Mouse (Mus musculus) thymus, postnatal 4 days (tissue): Measurements from ENCODE around the gene Inip.

ENCODE experiments used
- DNase-seq: peaks from one replicate; pipeline ENCODE4 v3.0.0; 2021

Gene Inip

DNA sequence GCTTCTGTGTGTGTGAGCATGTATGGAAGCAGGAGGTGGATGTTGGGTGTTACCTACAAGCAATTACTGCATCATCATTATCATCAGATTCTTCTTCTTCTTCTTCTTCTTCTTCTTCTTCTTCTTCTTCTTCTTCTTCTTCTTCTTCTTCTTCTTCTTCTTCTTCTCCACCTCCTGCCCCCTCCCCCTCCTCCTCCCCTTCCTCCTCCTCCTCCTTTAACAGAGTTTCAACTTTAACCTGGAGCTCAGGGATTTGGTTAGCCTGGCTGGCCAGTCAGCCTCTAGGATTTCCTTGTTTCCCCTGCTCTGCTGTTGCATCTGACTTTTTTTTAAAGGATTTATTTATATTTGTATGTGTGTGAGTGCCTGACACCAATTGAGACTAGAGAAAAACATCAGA is at the start of gene Inip:
Gene Inip, minus strand, starts transcription at position 101 of the 400 bp plus-strand sequence.
- no peak for DNase-seq

DNA sequence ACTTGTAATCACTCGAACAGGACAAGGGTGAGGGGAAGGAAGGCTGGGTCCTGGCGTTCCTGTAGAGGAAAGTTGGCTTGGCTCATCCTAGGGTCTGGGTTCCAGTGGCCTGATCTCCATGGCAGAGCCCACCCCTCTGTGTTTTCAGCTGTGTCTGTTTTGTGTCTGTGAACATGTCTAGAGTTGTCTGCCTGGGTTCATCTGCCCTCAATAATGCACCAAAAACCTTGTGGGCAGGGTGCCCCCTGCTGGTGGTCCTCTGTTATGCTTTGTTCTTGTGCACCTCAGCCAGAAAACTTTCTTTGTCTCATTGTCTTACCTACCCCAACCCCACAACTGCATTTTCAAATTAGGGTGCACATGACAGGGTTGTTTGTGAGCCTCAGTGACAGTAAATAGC is 48.8 kb upstream of the Inip start:
- DNase-seq, result peak; percentile 95

DNA sequence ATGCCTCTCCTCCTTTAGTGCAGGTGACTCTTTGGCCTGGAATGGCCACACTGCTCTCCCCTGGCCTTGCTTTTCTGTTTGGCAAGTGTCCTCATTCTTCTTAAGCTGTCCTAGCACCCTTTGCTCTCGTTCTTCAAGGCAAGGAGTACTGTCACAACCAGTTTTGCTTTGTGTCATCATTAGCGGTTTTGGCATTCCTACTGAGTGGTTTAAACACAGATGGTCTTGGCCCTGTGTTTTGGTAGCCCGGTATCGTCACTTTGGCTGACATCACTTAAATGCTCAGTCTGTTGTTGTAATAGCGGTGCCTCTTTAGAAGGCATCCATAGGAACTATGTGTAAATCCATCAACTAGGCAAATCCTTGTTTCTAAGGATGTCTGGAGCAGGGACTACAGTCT is 46.1 kb upstream of the Inip start:
- DNase-seq, result no peak

DNA sequence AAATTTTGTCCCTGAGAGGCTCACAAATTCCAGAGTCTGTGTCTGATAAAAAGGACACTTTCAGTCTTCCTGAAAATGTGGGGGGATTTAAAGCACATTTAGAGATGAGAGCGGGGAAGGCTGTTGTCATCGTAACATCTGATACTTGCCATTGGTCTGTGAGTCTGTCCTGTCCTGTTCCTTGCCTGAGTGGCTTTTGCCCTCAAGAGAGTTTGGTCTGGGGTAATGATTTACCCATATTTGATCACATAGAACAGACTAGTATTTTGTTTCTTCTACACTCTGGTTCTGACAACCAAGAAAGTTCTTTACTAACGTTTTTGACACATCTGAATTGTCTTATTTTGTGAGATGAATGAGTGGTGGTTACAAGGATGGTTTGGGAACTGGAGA is 43.9 kb upstream of the Inip start:
- no peak for DNase-seq

DNA sequence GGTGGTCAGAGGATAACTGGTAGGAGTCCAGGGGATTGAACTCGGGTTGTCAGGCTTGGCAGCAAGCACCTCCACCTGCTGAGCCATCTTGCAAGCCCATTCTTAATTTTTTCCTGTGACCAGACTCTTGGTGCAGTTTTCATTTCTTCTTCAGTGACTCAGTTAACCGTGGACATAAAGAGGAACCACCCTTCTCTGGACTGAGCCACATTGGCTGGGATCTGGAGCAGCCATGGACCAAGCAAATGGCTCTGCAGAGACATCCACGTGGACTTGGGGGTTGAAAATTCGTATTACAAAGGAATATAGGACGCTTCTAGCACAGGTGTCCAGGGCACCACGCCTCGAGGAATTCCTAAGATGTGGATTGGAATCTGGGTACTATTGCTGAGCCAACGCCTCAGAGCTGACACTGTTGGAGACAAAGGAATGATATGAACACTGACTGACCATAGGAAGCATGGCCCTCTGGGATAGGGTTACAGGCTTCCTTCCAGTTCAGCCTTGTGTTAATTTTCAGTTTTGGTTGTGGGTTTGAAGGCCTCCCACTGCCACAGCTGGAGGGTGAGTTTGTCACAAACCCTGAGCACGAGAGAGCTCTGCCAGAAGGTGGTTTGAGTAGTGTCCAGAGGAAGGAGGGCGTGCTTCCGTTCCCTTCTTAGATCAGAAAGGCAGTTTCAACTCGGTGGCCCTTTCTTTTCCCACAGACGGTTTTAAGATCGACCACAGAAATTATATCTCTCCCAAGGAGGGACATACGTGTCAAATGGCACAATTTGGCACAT is 43.3 kb upstream of the Inip start:
- no peak for DNase-seq

DNA sequence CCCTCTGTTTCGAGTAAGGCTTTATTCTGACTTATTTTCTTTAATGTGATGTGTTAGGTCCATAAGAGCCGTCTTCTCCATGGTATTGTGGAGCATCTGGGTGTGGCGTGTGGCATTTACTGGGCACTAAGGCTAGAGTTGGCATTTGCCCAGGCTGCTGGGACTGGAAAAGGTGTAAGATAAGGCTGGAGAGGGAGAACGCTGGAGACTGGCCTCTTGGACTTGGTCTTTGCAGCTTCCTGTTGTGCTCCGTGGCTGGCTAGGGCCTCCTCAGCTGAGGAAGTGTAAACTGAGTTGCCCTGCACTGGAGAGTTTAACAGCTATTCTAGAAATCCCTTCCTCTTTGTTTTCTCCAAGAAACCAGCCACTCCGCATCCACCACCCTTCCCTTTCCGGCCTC is 36.3 kb upstream of the Inip start:
- no peak for DNase-seq

GRCm38 (mm10) chr4:59832810-59833209 is 31.4 kb upstream of the Inip start:
- no peak for DNase-seq

DNA sequence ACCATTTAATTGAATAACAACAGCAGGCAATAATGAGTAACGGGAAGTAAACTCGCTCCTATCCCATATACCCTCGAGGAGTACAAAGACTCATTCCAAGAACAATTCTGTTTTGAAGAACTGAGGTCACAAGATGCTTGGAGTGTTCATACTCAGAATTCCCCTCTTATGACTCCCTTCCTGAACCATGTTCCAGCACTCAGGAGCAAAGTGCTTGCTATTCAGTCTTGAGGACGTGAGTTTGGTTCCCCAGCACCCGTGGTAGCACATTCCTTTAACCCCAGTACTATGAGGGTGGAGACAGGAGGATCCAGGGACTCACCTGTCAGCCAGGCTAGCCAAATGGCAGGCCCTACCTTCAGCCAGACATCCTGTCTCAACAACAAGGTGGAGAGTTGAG is 29.6 kb upstream of the Inip start:
- no peak for DNase-seq

- no peak for DNase-seq
Measured at GRCm38 (mm10) chr4:59829072-59829471, 27.7 kb upstream of the Inip start.

- no peak for DNase-seq
Measured at GRCm38 (mm10) chr4:59826381-59826780, 25.0 kb upstream of the Inip start.

- DNase-seq, result no peak
Measured at GRCm38 (mm10) chr4:59825634-59826033, 24.2 kb upstream of the Inip start.

- DNase-seq, result peak; percentile 40
Measured at GRCm38 (mm10) chr4:59824860-59825259, 23.5 kb upstream of the Inip start.

- DNase-seq, result no peak
Measured at GRCm38 (mm10) chr4:59823470-59823869, 22.1 kb upstream of the Inip start.

DNA sequence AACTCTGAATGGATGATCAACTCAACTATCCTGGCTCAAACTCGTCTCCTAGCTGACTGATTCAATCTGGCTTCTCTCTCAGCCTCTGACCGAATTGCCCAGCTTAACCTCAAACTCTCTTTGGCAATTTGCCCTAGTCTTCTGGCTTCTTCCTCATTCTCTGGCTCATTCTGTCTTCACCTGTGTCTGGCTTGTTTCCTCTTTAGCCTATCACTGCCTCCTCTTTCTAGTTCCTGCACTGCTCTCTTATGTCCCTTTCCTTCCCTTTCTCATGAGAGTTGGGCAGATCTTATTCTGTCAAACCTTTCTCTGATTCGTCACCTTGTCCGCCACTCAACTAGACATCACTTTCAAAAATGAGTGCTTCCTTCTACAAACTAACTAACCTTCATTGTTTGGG is 20.7 kb upstream of the Inip start:
- DNase-seq, result peak; percentile 57

- no peak for DNase-seq
Measured at GRCm38 (mm10) chr4:59821516-59821915, 20.1 kb upstream of the Inip start.

GRCm38 (mm10) chr4:59819477-59820022 is 18.2 kb upstream of the Inip start:
- peak; percentile 32 for DNase-seq

DNA sequence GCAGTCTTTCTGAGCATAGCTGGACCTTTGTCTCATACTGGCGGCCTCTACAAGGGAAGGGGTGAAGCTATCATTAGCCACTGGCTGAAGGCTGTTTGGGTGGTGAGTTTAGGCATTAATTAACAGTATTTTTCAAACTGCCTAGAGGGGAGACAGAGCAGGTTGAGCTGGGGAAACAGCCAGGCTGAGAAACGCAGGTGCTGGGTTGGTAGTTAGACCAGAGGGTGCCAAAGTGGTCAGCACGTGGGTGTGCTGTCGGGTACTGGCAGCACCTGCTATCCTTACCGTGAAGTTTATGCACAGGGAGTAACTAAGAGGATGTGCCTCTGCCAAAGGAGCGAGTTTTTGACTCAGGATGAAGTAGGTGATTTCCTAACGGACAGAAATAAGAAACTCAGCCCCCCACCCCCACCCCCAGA is 17.7 kb upstream of the Inip start:
- DNase-seq, result peak; percentile 43

DNA sequence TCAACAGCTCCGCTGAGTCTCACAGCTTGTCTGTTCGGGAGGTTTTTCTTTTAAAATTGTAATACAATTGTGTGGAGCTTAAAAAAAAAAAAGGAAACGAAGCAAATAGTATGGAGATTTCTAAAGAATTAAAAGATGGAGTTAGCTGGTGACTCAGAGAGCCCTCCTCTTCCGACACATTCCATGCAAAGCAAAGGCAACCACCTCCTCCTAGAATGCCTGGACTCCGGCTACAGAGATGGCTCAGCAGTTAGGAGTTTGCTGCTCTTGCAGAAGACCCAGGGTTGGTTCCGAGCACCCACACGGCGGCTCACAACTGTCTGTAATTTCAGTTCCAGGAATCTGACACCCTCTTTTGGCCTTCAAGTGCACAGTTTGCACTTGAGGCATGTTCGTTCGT is 17.1 kb upstream of the Inip start:
- no peak for DNase-seq

DNA sequence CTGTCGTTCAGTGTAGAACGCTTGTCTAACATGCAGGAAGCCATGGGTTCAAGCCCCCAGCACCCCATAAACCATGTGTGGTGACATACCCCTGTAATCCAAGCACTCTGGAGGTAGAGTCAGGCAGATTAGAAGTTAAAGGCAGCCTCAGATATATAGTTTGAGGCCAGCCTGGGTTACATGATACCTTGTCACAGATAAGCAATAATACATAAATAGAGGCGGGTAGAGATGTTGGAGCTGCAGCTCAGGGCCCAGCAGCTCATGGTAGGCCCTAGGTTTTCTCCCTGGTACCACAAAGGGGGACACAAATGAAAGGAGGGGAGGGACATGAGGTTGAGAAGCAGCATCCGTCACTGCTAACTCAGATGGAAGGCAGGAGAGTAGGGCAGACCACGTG is 16.4 kb upstream of the Inip start:
- no peak for DNase-seq

DNA sequence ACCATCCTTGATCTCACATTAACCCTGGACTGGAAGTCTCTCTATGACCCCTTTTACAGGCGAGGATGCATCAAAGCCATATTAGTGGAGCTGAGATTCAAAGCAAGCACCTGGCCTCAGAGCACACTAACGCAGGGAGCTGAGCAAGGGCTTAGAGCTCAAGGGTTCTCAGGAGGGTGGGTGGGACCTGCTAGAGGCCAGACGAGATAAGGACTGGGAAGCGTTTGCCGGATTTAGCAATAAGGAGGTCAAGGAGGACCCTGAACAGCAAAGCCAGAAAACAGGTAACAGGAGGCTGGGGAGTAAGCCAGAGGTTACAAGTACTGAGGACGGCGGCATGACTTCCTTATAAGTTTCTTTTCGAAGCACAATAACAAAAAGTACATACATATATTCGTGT is 15.1 kb upstream of the Inip start:
- DNase-seq, result no peak

GRCm38 (mm10) chr4:59816016-59816415 is 14.6 kb upstream of the Inip start:
- DNase-seq, result no peak

- no peak for DNase-seq
Measured at GRCm38 (mm10) chr4:59815121-59815810, 13.9 kb upstream of the Inip start.

DNA sequence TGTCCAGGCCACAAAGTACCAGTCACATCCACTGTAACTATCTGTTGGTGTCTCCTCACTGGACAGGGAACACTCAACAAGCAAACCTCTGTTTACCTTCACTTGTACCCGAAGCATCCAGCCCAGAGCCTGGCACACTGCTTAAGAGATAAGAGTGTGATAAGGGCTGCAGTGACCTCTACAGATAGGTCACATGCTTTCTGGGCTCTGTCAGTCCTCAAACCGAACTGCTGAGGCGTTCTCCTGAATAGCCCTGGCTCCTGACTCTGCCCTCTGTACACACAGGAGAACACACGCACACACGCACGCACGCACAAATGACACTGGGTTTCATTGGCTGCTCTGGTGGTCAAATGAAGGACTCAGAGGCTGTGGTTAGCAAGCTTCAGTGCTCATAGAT is 12.7 kb upstream of the Inip start:
- DNase-seq, result no peak

DNA sequence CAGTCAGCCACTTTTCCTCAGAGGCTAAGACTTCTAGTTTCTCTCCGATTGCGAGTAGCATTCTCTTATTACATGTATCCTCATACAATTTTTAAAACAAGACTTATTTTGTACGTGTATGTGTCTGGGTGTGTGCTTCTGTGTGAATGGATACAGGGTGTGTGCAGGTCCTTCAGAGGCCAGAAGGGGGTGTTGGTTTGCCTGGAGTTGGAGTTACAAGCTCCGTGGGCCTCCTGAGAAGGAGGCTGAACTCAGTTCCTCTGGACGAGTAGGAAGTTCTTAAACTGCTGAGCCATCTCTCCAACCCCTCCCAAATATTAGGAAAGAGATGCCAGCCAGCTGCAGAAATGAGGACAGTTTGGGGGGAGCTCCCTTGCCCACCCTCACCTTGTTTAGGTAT is 7.0 kb upstream of the Inip start:
- DNase-seq, result peak; percentile 50
